Mouse (Mus musculus): ENCODE measurements around the gene Pcgf5.

Gene Pcgf5

DNA sequence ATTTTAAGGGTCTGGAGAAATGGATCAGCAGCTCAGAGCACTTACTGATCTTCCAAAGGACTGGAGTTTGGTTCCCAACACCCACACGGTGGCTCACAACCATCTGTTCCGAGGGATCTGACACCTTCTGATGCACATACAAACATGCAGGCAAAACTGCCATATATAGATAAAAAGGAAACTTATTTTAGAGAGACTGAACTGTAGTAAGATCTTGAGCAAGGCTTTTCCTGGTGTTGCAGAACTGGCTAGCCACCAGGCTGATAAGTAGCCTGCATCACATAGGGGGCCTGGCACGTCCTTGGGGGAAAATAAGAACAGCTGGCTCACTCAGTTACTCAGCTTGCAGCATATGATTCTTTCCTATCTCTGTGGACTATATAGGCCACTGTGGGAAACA is 147.4 kb downstream of the Pcgf5 start:
- no peak for DNase-seq (ENCODE audit: low spot score)

DNA sequence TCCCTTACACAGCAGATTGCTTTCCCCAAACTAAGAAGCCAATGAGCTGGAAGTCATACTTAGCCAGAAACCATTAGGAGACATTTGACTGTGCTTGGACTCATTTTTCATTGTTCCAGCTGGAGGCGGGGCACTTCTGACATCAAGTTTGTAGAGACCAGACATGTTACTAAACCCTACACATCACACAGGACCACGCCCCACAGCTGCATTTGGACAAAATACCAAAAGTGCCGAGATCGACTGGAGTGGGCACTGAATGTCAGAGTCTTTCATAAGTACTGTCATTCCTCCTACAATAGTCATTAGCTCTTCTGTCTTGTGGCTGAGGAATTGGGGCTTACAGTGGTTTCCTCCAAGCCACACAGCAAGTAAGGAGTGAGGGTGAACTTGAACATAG is 148.4 kb downstream of the Pcgf5 start:
- no peak for DNase-seq (ENCODE audit: low spot score)

DNA sequence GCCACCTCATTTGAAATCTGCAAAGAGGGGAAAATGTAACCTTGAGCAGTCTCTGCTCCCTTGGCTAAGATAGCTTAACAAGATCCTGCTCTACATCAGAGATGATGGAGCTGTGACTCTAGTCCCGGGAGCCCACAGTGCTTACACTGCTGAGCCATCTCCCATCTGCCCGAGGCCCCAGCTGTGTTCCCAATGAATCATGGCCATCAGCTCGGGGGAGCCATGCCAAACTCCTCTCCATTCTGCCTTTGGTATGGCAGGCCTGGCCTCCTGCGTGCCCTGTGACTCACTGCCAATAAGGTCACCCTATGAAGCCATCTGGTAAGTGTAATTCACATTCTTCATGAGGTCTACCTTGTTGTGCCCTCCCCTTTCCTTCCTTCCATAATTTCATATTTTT is 149.0 kb downstream of the Pcgf5 start:
- no peak for DNase-seq (ENCODE audit: low spot score)

DNA sequence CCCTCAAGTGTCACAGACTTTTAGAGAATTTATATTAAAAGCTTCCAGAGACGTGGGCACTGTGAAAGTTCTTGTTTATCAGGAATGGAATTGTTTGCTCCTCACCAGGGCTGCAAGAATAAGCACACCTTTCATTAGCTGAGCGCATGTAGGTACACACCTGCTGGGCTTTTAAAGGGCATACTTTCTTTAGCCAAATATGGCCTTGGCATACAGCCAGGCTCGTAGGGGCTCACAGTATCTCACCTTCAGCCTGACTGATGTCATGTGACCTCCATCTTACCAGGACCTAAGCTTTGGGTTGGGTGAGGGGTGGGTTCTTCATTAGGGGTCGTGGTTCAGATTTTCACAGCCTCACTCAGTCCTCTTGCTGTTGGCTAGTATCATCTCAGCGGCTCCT is 149.6 kb downstream of the Pcgf5 start:
- no peak for DNase-seq (ENCODE audit: low spot score)

DNA sequence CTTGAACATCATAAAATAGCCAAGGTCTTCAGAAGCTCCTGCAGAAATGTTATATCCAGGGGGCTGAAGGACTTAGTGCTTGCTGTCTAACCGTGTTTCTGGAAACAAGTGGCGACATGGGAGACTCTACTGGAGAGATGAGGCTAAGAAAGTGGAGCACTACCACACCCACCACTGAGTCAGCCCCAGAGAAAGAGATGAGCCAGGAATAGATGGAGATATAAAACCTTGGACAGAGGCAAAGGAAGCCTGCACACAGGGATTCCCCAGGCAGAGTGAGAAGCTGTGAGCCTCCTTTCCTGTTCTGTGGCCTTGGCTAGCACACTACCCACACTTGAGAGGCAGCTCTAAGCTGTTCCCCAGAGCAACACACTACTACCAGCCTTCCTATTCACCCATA is 156.6 kb downstream of the Pcgf5 start:
- no peak for DNase-seq (ENCODE audit: low spot score)

Data from ovary, postnatal 10 days (tissue).